Mouse (Mus musculus) mouse embryonic stem cell (cell line): ENCODE measurements at regions not wholly inside any gene's neighbourhood (a gene's known extent, or its start where the extent isn't known, plus 50 kb on each side); places are given as distances from the start of the nearest gene placed in this dataset.

Experiments
- in situ Hi-C, 2 experiments: fragments of 300-500 bp; cut with MboI; formaldehyde crosslinking; loops; 1 replicate in 1 of 2; 3 replicates in 1 of 2; pipeline ENCODE4 v1.14.3; 2019 to 2020; ENCODE audit warnings: low sequenced_read_pairs in 2 of 2, low pct_unique_long_range_greater_than_20kb in 1 of 2, mixed read lengths in 1 of 2; ENCODE audit not compliant: unreplicated experiment in 1 of 2

DNA sequence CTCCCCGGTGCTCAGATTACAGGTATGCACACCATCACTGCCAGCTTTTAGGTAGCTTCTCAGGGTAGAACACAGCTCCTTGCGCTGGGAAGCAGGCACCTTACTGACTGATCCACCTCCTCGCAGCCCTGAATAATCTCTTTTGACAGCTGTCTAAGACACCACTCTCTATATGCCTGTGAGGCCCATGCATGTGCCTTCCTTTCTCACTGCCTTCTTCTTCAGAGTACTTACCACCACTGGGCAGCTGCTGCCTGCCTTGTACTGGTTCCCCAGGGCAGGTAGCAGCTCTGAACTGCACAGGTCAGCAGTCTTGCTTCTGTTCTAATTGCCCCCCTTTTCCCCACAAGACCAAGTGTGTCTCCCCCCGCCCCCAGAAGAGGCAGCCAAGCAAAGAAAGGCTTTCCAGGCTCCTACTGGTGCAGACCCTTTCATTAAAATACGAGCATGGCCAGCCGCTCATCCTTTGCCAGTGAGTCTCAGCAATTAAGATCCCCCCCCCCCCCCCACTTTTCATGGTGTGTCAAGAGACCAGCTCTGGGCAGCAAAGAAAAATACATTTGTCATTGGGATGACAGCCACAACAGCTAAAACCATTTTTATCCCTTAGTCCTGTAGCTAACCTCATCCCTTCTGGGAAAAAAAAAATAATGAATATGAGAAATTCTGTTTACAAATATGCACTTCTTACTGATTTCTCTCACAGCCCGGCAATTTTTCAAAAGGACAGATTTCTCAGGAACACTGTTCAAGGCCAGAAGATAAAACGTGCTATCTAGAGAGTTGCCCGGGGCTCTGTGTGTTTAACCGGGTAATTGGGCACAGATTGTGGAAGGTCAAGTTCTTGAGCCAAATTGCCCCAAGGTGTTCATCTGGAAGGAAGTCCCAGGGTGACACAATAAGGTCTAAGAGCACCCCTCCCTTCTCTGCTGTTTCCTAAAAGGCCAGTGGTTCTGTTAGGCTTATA is 213.9 kb upstream of the Cxcr4 start:
- in situ Hi-C loops, result loop anchor here in 1 of 2 experiments (25.0 kb wide), 1 partner anchor 519 kb away; no protein-coding TSS in a partner anchor

DNA sequence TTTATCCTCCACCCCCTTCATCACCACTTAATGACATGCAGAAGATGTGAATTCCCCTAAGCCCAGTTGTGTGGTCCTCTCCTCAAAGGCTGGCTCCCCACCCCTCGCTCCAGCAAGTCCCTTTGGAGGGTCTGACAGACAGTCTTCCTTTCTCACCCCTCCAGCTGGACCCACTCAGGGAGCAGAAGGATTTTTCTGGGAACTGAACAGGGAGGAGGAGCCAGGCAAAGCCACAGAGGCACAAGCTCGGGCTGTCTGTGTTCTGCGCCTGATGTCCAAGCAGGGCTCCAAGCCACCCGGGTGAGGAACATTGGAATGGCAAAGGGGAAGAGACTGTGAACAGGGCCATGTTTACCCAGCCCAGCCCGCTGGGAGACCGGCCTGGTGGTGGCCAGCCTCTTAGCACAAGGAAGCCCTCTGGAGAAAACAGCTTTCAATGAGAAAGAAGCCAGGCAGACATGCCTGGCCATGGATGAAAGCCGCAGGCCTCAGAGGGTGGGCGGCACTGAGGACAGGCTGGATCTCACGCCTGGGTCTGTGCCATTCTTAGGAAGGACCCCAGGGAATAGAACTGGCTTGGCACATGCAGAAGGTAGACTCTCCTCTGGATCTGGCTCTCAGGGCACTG is 211.5 kb upstream of the Cxcr4 start:
- in situ Hi-C loops, result loop anchor here in 1 of 2 experiments (25.0 kb wide), 1 partner anchor 516 kb away; no protein-coding TSS in a partner anchor

DNA sequence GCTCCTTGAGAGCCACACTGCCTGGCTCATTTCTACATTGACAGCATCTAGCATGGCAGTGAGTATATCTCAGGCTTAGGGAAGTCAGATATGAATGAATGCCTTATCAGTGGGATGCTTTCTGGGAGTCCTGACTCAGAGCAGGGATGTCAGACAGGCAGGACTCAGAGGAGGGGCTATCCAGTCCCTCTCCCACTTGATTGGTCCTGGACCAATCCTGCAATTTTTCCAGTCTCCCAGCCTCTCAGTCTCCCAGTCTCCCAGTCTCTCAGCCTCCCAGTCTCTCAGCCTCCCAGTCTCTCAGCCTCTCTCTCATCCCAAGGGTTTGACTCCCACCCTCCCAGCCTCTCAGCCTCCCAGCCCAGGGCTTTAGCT is 211.0 kb upstream of the Cxcr4 start:
- in situ Hi-C loops, result loop anchor here in 1 of 2 experiments (25.0 kb wide), 1 partner anchor 516 kb away; no protein-coding TSS in a partner anchor

DNA sequence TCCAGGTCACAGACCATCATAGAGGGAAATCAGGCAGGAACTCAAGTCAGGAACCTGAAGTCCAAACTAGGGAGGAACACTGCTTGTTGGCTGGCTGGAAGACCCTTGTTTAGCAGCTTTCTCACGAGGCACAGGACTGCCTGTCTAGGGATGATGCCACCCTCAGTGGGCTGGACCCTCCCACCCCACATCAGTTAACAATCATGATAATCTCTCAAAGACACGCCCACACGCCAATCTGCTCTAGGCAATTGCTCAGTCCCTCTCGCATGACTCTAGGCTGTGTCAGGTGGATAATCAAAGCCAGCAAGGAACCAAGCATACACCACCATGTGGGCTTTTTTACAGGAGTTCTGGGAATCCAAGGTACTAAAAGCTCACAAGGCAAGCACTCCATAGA is 206.6 kb upstream of the Cxcr4 start:
- in situ Hi-C loops, result no loop called here

DNA sequence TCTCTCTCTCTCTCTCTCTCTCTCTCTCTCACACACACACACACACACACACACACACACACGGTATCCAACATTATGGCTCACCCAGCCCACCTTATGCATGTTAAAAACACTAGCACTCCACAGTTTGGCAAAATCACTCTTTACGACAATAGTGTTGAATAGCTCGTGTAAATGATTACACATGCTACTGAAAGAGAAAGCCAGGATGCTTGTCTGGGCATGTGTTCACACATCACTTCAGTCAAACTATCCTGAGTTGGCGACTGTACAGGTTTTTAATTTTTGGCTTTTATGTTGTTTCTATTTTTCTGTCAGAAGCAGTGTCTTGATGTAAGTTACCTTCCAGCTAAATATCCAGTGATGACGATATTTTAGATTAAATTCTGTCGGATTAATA is 203.6 kb upstream of the Cxcr4 start:
- in situ Hi-C loops, result no loop called here

DNA sequence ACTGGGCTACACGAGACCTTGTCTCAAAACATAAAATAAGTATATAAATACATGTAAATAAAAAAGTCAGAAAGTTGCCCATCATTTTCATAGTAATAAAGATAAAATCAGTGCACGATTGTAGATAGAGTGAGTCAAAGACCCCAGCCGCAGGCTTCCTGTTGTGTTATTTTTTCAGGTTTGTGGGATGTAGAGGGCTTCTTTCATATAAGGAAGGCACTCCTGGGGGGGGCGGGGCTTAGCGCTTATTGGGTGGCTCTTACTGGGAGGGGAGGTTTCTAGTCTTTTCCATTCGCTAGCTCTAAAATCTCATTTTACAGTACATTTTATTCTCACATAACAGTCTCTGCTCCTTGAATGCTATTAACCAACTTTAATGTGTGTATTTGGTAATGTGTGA is 198.8 kb upstream of the Cxcr4 start:
- in situ Hi-C loops, result no loop called here

DNA sequence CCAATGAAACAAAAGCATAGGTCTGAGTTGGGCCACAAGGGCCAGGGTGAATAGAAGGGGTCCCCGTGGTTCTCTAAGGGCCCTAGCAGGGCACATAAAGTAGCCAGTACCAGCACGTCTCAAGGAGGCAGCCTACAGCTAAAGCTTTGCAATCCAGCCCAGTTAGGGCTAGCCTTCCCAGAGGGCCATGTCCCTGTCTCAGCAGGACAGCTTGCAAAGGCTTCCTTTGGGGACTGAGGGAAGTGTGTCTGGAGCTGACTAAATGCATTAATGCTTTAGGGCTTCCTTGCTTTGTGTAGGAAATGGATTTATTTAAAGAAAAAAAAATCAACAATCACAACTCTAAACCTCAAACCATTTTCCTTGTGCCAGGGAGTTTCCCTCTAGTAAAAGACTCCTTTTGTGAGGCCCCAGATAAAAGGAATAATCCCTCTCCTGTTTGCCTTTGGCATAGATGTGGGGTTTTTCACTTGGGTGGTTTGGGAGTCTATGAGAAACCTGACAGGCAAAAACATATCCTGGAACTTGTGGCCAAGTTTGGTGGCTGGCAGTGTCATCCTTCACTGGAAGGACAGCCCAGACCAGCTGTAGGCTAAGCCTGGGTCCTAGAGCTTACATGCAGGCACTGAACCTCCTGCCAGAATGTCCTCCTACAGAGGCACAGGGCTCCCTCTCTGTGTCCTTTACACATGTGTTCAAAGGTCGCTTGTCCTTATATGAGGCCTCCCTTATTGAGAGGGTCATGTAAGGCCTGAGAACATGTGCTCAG is 197.7 kb upstream of the Cxcr4 start:
- in situ Hi-C loops, result no loop called here

DNA sequence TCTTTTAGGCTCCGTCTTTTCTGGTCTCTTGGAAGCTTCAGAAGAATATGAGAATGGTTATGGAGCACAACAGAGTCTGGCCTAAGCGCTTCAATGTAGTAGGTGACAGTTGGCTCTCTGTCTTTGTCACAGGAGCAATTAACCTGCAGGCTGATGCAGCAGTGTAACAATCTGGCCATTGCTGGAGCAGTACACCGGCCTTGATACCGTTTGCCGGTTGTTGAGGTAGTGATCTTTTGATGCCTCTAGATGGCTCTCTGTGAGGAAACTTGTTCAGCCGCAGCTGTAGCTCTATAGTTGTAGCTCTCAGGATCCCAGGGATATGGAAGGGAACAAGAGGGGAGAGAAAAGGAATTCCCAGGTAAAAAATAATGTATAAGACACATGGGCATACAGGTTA is 196.1 kb upstream of the Cxcr4 start:
- in situ Hi-C loops, result no loop called here

DNA sequence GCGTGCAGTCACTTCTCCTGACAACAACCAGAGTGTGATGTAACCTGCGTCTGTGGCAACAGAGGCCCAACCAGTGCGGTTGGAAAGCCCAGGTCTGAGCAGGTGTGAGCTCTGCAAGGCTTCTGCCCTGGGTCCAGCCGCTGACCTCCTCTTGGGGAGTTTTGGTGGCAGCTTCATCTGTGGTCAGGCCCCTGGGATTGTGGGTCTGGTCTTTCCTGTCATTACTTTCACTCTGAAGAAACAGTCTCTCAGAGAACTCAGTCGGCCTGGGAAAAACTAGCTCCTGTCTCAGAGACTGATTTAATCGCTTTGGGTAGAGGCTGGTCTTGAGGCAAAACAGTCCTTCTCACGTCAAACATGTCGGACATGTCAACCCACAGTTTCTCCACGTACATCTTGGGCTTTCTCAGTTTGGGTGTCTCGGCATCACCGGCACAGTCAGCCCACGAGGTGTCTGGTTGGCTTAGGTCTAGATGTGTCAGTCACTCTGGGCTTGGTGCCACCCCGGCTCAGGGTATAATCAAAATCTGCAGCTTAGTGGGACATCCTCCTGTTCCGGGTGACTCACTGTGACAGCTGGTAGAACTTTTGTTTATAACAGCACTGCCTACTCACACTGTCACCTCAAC is 195.0 kb upstream of the Cxcr4 start:
- in situ Hi-C loops, result no loop called here

DNA sequence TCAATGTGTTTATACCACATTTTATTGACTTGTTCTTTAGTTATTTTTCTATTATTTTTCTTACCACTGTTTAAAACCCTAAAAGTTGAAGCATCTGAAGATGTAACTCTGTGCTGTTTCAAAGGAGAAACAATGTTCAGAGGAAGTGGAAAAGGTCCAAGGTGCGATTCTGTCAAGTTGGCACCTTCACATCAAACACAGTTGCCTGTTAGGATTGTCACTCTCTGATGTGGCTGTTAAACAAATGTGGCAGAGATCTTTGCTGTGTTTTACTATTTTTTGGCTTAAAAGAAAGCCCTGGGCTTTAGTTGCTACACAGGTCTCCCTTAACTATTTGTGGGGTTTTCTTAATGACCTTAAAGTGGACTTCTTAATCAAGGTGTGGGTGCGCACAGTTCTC is 190.2 kb upstream of the Cxcr4 start:
- in situ Hi-C loops, result no loop called here

DNA sequence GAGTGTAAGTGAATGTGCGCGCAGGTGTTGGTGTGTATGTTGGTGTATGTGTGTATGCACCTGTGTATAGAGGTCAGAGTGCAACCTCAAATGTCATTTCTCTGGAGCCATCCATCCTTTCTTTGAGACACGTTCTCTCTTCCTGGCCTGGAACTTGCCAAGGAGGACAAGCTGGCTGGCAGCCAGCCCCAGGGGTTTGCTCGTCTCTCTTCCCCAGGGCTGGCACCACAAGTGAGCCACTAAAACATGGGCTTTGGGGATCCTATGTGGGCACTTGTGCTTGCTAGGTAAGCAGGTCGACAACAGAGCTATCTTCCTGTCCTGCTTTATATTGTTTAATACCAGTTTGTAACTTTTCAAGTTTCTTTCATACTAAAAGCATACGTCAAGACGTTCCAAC is 189.8 kb upstream of the Cxcr4 start:
- in situ Hi-C loops, result no loop called here

DNA sequence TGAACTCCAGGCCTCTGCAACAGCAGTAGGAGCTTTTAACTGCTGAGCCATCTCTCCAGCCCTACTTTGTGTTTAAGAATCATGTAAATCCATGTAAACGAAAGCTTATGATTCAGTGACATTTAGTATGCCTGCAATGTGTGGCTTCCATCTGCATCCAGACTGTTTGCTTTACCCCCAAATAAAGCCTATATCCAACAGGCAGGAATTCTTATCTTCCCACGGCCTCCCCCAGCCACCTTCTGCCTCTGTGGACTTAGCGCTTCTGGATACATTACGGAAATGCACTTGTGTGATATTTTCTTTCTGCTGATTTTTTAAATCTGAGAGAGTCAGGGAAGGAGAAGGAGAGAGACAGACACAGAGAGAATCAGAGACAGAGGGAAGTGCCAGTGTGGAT is 189.2 kb upstream of the Cxcr4 start:
- in situ Hi-C loops, result no loop called here

DNA sequence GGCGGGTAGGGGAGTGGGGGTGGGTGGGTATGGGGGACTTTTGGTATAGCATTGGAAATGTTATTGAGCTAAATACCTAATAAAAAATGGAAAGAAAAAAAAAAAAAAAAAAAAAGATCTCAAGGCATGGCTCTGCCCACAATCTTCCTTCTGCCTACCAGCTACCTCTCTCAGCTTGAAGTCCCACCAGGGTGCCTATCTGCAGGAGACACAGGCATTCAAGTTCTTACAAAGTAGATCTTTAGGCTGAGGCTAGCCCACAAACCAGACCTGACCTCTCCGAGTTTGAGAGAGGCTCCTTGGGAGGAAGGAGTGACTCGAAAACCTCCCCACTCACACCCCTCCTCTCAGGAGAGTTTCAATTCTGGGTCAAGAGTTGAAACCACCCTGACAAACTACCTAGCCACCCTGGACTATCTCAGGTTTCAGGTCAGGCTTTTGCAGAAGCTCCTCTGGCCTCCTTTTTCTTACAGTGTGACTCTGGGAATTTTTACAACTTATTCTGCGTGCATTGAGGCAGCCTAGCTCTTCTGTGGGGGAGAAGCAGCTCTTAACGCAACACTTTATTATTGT is 187.6 kb upstream of the Cxcr4 start:
- in situ Hi-C loops, result no loop called here

DNA sequence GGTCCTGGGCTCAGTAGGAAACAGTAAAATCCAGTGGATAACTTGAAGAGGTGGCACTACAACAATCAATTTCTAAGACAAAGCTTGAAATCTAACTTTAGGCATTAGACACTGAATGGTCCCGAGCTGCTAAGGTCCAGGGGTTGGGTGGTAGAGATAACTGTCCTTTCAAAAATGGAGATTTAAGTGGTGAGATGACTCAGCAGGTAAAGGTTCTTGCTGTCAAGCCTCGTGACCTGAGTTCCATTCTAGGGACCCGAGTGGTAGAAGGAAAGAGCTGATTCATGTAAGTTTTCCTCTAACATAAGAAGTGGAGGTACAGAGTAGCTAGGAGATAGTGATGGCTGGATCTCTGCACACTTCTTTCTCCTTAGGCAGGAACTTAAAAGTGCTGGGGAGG is 180.3 kb upstream of the Cxcr4 start:
- in situ Hi-C loops, result no loop called here

DNA sequence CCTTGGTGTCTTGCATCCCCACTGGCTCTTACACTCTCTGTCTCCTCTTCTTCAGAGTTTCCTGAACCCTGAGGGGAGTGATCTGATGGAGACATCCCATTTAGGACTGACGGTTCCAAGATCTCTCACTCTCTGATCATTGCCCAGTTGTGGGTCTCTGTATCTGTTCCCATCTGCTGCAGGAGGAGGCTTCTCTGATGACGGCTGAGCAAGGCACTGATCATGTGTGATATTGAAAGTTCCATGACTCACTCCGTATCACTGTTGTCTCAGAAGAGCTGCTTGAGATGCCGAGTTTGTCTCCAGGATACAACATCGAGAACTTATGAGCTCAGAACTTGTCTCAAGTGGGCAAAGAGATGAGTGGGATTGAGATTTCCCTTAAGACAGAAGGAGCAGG is 178.7 kb upstream of the Cxcr4 start:
- in situ Hi-C loops, result no loop called here

DNA sequence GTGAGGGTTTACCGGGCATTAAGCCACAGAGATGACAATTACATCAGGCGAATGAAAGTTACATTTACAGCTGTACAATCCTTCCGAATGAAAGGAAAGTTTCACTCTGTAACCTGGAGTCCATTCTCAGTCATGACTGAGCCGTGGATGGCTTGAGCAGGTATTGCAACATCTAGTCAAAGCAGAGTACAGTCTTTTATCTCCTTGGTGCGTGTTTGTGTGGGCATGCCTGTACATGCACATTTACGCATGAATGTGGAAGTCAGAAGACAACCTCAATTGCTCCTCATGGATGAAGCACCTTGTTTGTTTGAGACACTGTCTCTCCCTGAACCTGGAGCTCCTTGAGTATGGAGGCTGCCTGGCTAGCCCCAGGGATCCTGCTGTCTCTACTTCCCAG is 175.9 kb upstream of the Cxcr4 start:
- in situ Hi-C loops, result no loop called here

DNA sequence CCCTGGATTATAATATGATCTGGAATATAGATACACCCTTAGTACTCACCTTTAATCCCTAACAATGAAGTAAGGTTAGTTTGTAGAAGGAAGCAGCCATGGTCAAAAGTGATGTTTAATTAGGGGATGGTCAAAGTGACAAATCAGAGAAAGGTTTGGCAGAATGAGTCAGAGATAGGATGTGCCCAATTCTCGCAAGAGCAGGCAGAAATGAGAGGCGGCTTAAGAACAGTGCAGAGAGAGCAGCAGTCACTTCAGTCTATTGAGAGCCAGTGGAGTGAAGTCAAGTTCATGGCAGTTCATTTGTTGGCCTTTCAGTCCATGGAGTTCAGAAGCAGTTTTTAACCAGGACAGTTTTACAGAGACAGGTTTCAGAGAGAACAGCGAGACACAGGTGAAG is 175.3 kb upstream of the Cxcr4 start:
- in situ Hi-C loops, result no loop called here

DNA sequence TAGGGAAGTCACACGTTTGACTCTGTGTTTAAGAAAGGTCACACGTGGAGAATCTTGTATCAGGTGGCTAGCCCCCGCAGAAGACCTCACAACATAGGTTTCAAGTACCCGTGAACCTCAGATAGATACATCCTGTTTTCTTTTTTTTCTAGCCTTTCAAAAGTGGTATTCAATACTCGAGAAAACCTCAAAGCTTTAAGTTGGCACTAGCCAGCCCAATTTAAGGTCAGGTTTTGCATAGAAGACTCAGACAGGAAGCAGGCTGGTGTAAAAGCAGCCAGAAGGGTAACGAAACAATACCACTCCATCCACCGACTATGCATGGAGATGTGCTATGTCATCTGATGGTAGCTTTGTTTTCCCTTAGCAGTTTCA is 174.8 kb upstream of the Cxcr4 start:
- in situ Hi-C loops, result no loop called here
